ENCODE assay signal across 17 mouse cellular contexts in genomic region chr2:127346334-127346733, GRCm38 (mm10). TPM values are rescaled to one million over a fixed set of nuclear protein-coding genes. Genes with fewer than 3 reads are reported as not detected.
A peak's percentile ranks its signal among the peaks of the same experiment; 100 is the strongest.
DNase-seq lines count a peak whose midpoint lies in the region; ATAC-seq and TF ChIP-seq lines count a peak whose summit lies in the region.
"Had no signal": no experiment of that assay in that cellular context is flagged by ENCODE, and none has a peak within 500 bp of the region (broad histone marks: within the 10 kb centered on the region; RNA-seq: fewer than 3 reads in every experiment).

No protein-coding gene starts in this region.

- peak; percentile 35 for TF ChIP-seq CTCF in forebrain, postnatal 0 days (IDR thresholded peaks at IDR 0.05; ENCODE audit: low read depth)
- peak; percentile 61 for TF ChIP-seq CTCF in liver, embryonic 14.5 days (IDR thresholded peaks at IDR 0.05; ENCODE audit: low read depth)

- H3K27ac ChIP-seq in forebrain, postnatal 0 days (ENCODE audit: low read depth, low read length) = no peak overlapping the region
- H3K27ac ChIP-seq in forebrain, embryonic 11.5 days (ENCODE audit: low read depth, low read length) = no peak overlapping the region
- H3K27ac ChIP-seq in liver, embryonic 14.5 days = no peak overlapping the region
- H3K27ac ChIP-seq in liver, embryonic 11.5 days (ENCODE audit: low read depth, low read length) = no peak overlapping the region
- H3K27ac ChIP-seq: forebrain, embryonic 10.5 days; heart, embryonic 15.5 days; intestine, embryonic 15.5 days; liver, embryonic 13.5 days; neural tube, embryonic 12.5 days had no signal

- H3K27me3 ChIP-seq in forebrain, postnatal 0 days (ENCODE audit: insufficient read depth, low read length) = no peaks in the 10 kb centered on the region
- no peaks in the 10 kb centered on the region for H3K27me3 ChIP-seq in forebrain, embryonic 11.5 days (ENCODE audit: control insufficient read depth, insufficient read depth, low read length)
- no peaks in the 10 kb centered on the region for H3K27me3 ChIP-seq in liver, embryonic 14.5 days (ENCODE audit: control insufficient read depth, insufficient read depth, low read length)
- H3K27me3 ChIP-seq in liver, embryonic 11.5 days (replicated peaks; ENCODE audit: control insufficient read depth, insufficient read depth, low read length) = peaks cover 3% of the 10 kb centered on the region
- H3K27me3 ChIP-seq: heart, embryonic 15.5 days; intestine, embryonic 15.5 days; neural tube, embryonic 12.5 days had no signal

- no peak for ATAC-seq in forebrain, postnatal 0 days
- no peak for ATAC-seq in forebrain, embryonic 11.5 days (replicated peaks; ENCODE audit: low FRiP score)
- ATAC-seq in liver, embryonic 14.5 days (ENCODE audit: insufficient read depth) = no peak
- ATAC-seq in liver, embryonic 11.5 days (replicated peaks; ENCODE audit: low FRiP score) = no peak
- ATAC-seq in granulocyte monocyte progenitor cell, adult 5-6 weeks (replicated peaks; ENCODE audit: poor library complexity, severe bottlenecking) = peak; percentile 70
- ATAC-seq: intestine, embryonic 15.5 days had no signal

- no peak overlapping the region for H3K4me3 ChIP-seq in forebrain, postnatal 0 days (ENCODE audit: low read depth, low read length)
- H3K4me3 ChIP-seq in forebrain, embryonic 11.5 days (ENCODE audit: low read depth, low read length) = no peak overlapping the region
- H3K4me3 ChIP-seq in liver, embryonic 14.5 days (ENCODE audit: insufficient read depth in 1 of 2, low read depth in 2 of 2, low read length in 2 of 2) = no peak overlapping the region
- H3K4me3 ChIP-seq in liver, embryonic 11.5 days (ENCODE audit: low read depth, low read length) = no peak overlapping the region
- H3K4me3 ChIP-seq: forebrain, embryonic 10.5 days; heart, embryonic 15.5 days; intestine, embryonic 15.5 days; liver, embryonic 13.5 days; neural tube, embryonic 12.5 days had no signal

- DNase-seq in forebrain, postnatal 0 days = no peak
- DNase-seq in forebrain, embryonic 11.5 days (ENCODE audit: low spot score) = no peak
- DNase-seq in liver, embryonic 14.5 days (ENCODE audit: low read depth in 3 of 3, low spot score in 3 of 3) = no peak
- no peak for DNase-seq in liver, embryonic 11.5 days (ENCODE audit: low spot score)
- peak; percentile 44 for DNase-seq in CD4-positive helper T cell, adult 2 months (ENCODE audit: low read depth, low spot score)
- DNase-seq in adrenal gland, adult 8-10 months = no peak
- DNase-seq in right cerebral cortex, adult 18-20 months = no peak
- DNase-seq: liver, embryonic 13.5 days; right cerebral cortex, postnatal 14 days had no signal

- H3K36me3 ChIP-seq in forebrain, postnatal 0 days (ENCODE audit: insufficient read depth) = no peaks in the 10 kb centered on the region
- H3K36me3 ChIP-seq in forebrain, embryonic 11.5 days (ENCODE audit: control insufficient read depth, insufficient read depth, low read length) = no peaks in the 10 kb centered on the region
- H3K36me3 ChIP-seq in liver, embryonic 14.5 days (replicated peaks; ENCODE audit: control insufficient read depth, insufficient read depth, low read depth) = no peaks in the 10 kb centered on the region
- H3K36me3 ChIP-seq in liver, embryonic 11.5 days (ENCODE audit: control insufficient read depth, insufficient read depth, low read length) = no peaks in the 10 kb centered on the region
- H3K36me3 ChIP-seq: forebrain, embryonic 10.5 days; heart, embryonic 15.5 days; intestine, embryonic 15.5 days; liver, embryonic 13.5 days; neural tube, embryonic 12.5 days had no signal

- no peaks in the 10 kb centered on the region for H3K4me1 ChIP-seq in forebrain, postnatal 0 days (ENCODE audit: insufficient read depth)
- H3K4me1 ChIP-seq in forebrain, embryonic 11.5 days (replicated peaks; ENCODE audit: control insufficient read depth, insufficient read depth, low read length) = no peaks in the 10 kb centered on the region
- H3K4me1 ChIP-seq in liver, embryonic 14.5 days (replicated peaks; ENCODE audit: control insufficient read depth in 2 of 2, insufficient read depth in 2 of 2, low read length in 1 of 2) = no peaks in the 10 kb centered on the region
- H3K4me1 ChIP-seq in liver, embryonic 11.5 days (replicated peaks; ENCODE audit: control insufficient read depth, insufficient read depth, low read length) = no peaks in the 10 kb centered on the region
- H3K4me1 ChIP-seq: forebrain, embryonic 10.5 days; heart, embryonic 15.5 days; intestine, embryonic 15.5 days; liver, embryonic 13.5 days; neural tube, embryonic 12.5 days had no signal

- H3K4me2 ChIP-seq in forebrain, postnatal 0 days (ENCODE audit: low read depth) = no peak overlapping the region
- no peak overlapping the region for H3K4me2 ChIP-seq in forebrain, embryonic 11.5 days (ENCODE audit: low read depth, low read length, severe bottlenecking)
- H3K4me2 ChIP-seq in liver, embryonic 14.5 days (ENCODE audit: low read depth) = no peak overlapping the region
- H3K4me2 ChIP-seq in liver, embryonic 11.5 days = no peak overlapping the region
- H3K4me2 ChIP-seq: heart, embryonic 15.5 days; intestine, embryonic 15.5 days; liver, embryonic 13.5 days; neural tube, embryonic 12.5 days had no signal

- 74% methylated on average over 1 of the region's 1 CpGs for WGBS in forebrain, postnatal 0 days
- 78% methylated on average over 1 of the region's 1 CpGs for WGBS in forebrain, embryonic 11.5 days
- 26% methylated on average over 1 of the region's 1 CpGs for WGBS in liver, embryonic 14.5 days (ENCODE audit: insufficient replicate concordance)
- WGBS in liver, embryonic 11.5 days = 71% methylated on average over 1 of the region's 1 CpGs

- TF ChIP-seq EP300 in liver, embryonic 14.5 days (IDR thresholded peaks at IDR 0.05; ENCODE audit: low read depth) = no peak

- no peaks in the 10 kb centered on the region for H3K9me3 ChIP-seq in forebrain, postnatal 0 days (ENCODE audit: low read length)
- H3K9me3 ChIP-seq in forebrain, embryonic 11.5 days (ENCODE audit: control insufficient read depth, low read length) = no peaks in the 10 kb centered on the region
- H3K9me3 ChIP-seq in liver, embryonic 14.5 days (ENCODE audit: control insufficient read depth, low read length) = no peaks in the 10 kb centered on the region
- no peaks in the 10 kb centered on the region for H3K9me3 ChIP-seq in liver, embryonic 11.5 days (ENCODE audit: control insufficient read depth, low read length)
- H3K9me3 ChIP-seq: forebrain, embryonic 10.5 days; heart, embryonic 15.5 days; intestine, embryonic 15.5 days; liver, embryonic 13.5 days; neural tube, embryonic 12.5 days had no signal

- H3K9ac ChIP-seq in forebrain, postnatal 0 days = no peak overlapping the region
- H3K9ac ChIP-seq in forebrain, embryonic 11.5 days (ENCODE audit: low read length) = no peak overlapping the region
- H3K9ac ChIP-seq in liver, embryonic 14.5 days (replicated peaks) = no peak overlapping the region
- H3K9ac ChIP-seq in liver, embryonic 11.5 days (ENCODE audit: low read depth, low read length) = no peak overlapping the region
- H3K9ac ChIP-seq: heart, embryonic 15.5 days; intestine, embryonic 15.5 days; liver, embryonic 13.5 days; neural tube, embryonic 12.5 days had no signal

RNA-seq across cellular contexts. Expression of gene Astl, which starts 7.9 kb away (rescaled TPM):
- total RNA-seq in forebrain, postnatal 0 days (2014; rRNA removed) = not detected in 2 replicates
- not detected in 2 replicates for polyA plus RNA-seq in forebrain, postnatal 0 days (2015; fragmentation: Nextera tagmentation; extraction: Ambion mirVana)
- not detected in 2 replicates for polyA plus RNA-seq in forebrain, embryonic 11.5 days (2014; fragmentation: Nextera tagmentation; extraction: Ambion mirVana)
- polyA plus RNA-seq in liver, embryonic 14.5 days (2012; rRNA removed) = not detected in 2 replicates
- polyA plus RNA-seq in liver, embryonic 14.5 days (2014; fragmentation: Nextera tagmentation; extraction: Ambion mirVana) = not detected in 2 replicates
- not detected in 2 replicates for polyA plus RNA-seq in liver, embryonic 11.5 days (2014; fragmentation: Nextera tagmentation; extraction: Ambion mirVana)
- total RNA-seq in granulocyte monocyte progenitor cell, adult 5-6 weeks (2014; fragmentation: Nextera tagmentation) = 0.60 TPM in 1 of 2 replicates, not detected in the other
- total RNA-seq in granulocyte monocyte progenitor cell, adult 5-6 weeks (2017) = 0.04 and 0.21 TPM in 2 replicates
- not detected for total RNA-seq in adrenal gland, adult 8-10 months (2022)
- total RNA-seq: gastrocnemius, adult 8-10 months; left cerebral cortex, adult 18-20 months had no signal
- polyA plus RNA-seq: forebrain, embryonic 10.5 days; heart, embryonic 15.5 days; intestine, embryonic 15.5 days; liver, embryonic 13.5 days; neural tube, embryonic 12.5 days; stomach, embryonic 16.5 days had no signal

RNA-seq across cellular contexts. Expression of gene Dusp2, which starts 10.4 kb away (rescaled TPM):
- 10.0 and 13.9 TPM in 2 replicates for total RNA-seq in forebrain, postnatal 0 days (2014; rRNA removed)
- 19.1 and 20.2 TPM in 2 replicates for polyA plus RNA-seq in forebrain, postnatal 0 days (2015; fragmentation: Nextera tagmentation; extraction: Ambion mirVana)
- polyA plus RNA-seq in forebrain, embryonic 11.5 days (2014; fragmentation: Nextera tagmentation; extraction: Ambion mirVana) = 3.9 and 5.2 TPM in 2 replicates
- 1.1 and 1.8 TPM in 2 replicates for polyA plus RNA-seq in liver, embryonic 14.5 days (2012; rRNA removed)
- polyA plus RNA-seq in liver, embryonic 14.5 days (2014; fragmentation: Nextera tagmentation; extraction: Ambion mirVana) = 1.5 and 1.7 TPM in 2 replicates
- polyA plus RNA-seq in liver, embryonic 11.5 days (2014; fragmentation: Nextera tagmentation; extraction: Ambion mirVana) = 8.8 and 10.1 TPM in 2 replicates
- 22.3 and 33.3 TPM in 2 replicates for total RNA-seq in granulocyte monocyte progenitor cell, adult 5-6 weeks (2014; fragmentation: Nextera tagmentation)
- 50.4 and 51.2 TPM in 2 replicates for total RNA-seq in granulocyte monocyte progenitor cell, adult 5-6 weeks (2017)
- under 1 TPM; 0.91 to 0.96 (median 0.92) TPM for total RNA-seq in adrenal gland, adult 8-10 months (2022)

RNA-seq across cellular contexts. Expression of gene Adra2b, which starts 16.7 kb away (rescaled TPM):
- total RNA-seq in forebrain, postnatal 0 days (2014; rRNA removed) = 0.46 and 0.67 TPM in 2 replicates
- polyA plus RNA-seq in forebrain, postnatal 0 days (2015; fragmentation: Nextera tagmentation; extraction: Ambion mirVana) = 0.38 and 0.80 TPM in 2 replicates
- 3.4 and 4.1 TPM in 2 replicates for polyA plus RNA-seq in forebrain, embryonic 11.5 days (2014; fragmentation: Nextera tagmentation; extraction: Ambion mirVana)
- polyA plus RNA-seq in liver, embryonic 14.5 days (2012; rRNA removed) = 12.4 and 13.2 TPM in 2 replicates
- 20.0 and 24.4 TPM in 2 replicates for polyA plus RNA-seq in liver, embryonic 14.5 days (2014; fragmentation: Nextera tagmentation; extraction: Ambion mirVana)
- polyA plus RNA-seq in liver, embryonic 11.5 days (2014; fragmentation: Nextera tagmentation; extraction: Ambion mirVana) = 20.1 and 20.7 TPM in 2 replicates
- total RNA-seq in granulocyte monocyte progenitor cell, adult 5-6 weeks (2014; fragmentation: Nextera tagmentation) = not detected in 2 replicates
- not detected in 2 replicates for total RNA-seq in granulocyte monocyte progenitor cell, adult 5-6 weeks (2017)
- total RNA-seq in adrenal gland, adult 8-10 months (2022) = 1 to 10 TPM; 1.1 to 1.7 (median 1.6) TPM
